8 mouse cellular contexts compared by ENCODE assay signal in genomic region chr2:92954404-92955114, GRCm38 (mm10). TPM values are rescaled to one million over a fixed set of nuclear protein-coding genes. Genes with fewer than 3 reads are reported as not detected.
A peak's percentile ranks its signal among the peaks of the same experiment; 100 is the strongest.
DNase-seq lines count a peak whose midpoint lies in the region; ATAC-seq and TF ChIP-seq lines count a peak whose summit lies in the region.
"Had no signal": no experiment of that assay in that cellular context is flagged by ENCODE, and none has a peak within 500 bp of the region (broad histone marks: within the 10 kb centered on the region; RNA-seq: fewer than 3 reads in every experiment).

No protein-coding gene starts in this region.

- peak; percentile 68 for DNase-seq in A20 (ENCODE audit: low read depth, low spot score)
- DNase-seq in CD4-positive helper T cell, adult 2 months (ENCODE audit: low read depth, low spot score) = peak; percentile 54
- DNase-seq in brain, adult 2 months (ENCODE audit: low read depth, low spot score) = peak; percentile 90
- peak; percentile 65 for DNase-seq in forelimb bud, embryonic 11.5 days (ENCODE audit: low read depth, low spot score)
- DNase-seq in kidney, postnatal 25 days = peak; percentile 56 to 72
- DNase-seq in liver, postnatal 0 days = peak; percentile 69
- DNase-seq in spleen, adult 12 weeks (ENCODE audit: low spot score) = peak; percentile 13

- no peak for ATAC-seq in liver, postnatal 0 days

- no peaks in the 10 kb centered on the region for H3K9me3 ChIP-seq in liver, postnatal 0 days (ENCODE audit: low read length)
- H3K9me3 ChIP-seq: stomach, embryonic 15.5 days had no signal

- TF ChIP-seq CTCF in liver, postnatal 0 days (IDR thresholded peaks at IDR 0.05; ENCODE audit: low read depth) = peak; percentile 81

- no peaks in the 10 kb centered on the region for H3K4me1 ChIP-seq in liver, postnatal 0 days (ENCODE audit: insufficient read depth)
- H3K4me1 ChIP-seq: stomach, embryonic 15.5 days had no signal

- no peak overlapping the region for H3K27ac ChIP-seq in liver, postnatal 0 days (ENCODE audit: low read depth)
- H3K27ac ChIP-seq: stomach, embryonic 15.5 days had no signal

- no peaks in the 10 kb centered on the region for H3K36me3 ChIP-seq in liver, postnatal 0 days (replicated peaks; ENCODE audit: insufficient read depth, low read length)
- H3K36me3 ChIP-seq: stomach, embryonic 15.5 days had no signal

- no peak for TF ChIP-seq EP300 in liver, postnatal 0 days (IDR thresholded peaks at IDR 0.05; ENCODE audit: low read depth)

- H3K4me3 ChIP-seq in liver, postnatal 0 days (ENCODE audit: low read depth, low read length) = no peak overlapping the region
- H3K4me3 ChIP-seq: stomach, embryonic 15.5 days had no signal

- no peak overlapping the region for H3K4me2 ChIP-seq in liver, postnatal 0 days (ENCODE audit: low read depth, low read length)
- H3K4me2 ChIP-seq: stomach, embryonic 15.5 days had no signal

- H3K9ac ChIP-seq in liver, postnatal 0 days (replicated peaks) = no peak overlapping the region
- H3K9ac ChIP-seq: stomach, embryonic 15.5 days had no signal

- no peaks in the 10 kb centered on the region for H3K27me3 ChIP-seq in liver, postnatal 0 days (ENCODE audit: insufficient read depth, low read length)
- H3K27me3 ChIP-seq: stomach, embryonic 15.5 days had no signal

- 38% methylated on average over 11 of the region's 11 CpGs for WGBS in liver, postnatal 0 days (ENCODE audit: insufficient replicate concordance)

RNA-seq across cellular contexts. Expression of gene Syt13, which starts 39.7 kb away (rescaled TPM):
- polyA plus RNA-seq in liver, postnatal 0 days (2015; fragmentation: Nextera tagmentation; extraction: Ambion mirVana) = 0.06 and 0.19 TPM in 2 replicates

Comparison
In these comparisons a context has a peak if more than half of its experiments do, and no peak if none do; other contexts are left out.
1. DNase-seq: peak in every context shown above with its lines; median percentile 90 in brain, adult 2 months; 69 in liver, postnatal 0 days; 68 in A20; 65 in forelimb bud, embryonic 11.5 days; 64 in kidney, postnatal 25 days; 54 in CD4-positive helper T cell, adult 2 months; 13 in spleen, adult 12 weeks.